Mouse (Mus musculus): ENCODE measurements around the gene Snai1. TPM values are rescaled to one million over a fixed set of nuclear protein-coding genes. Genes with fewer than 3 reads are reported as not detected.

The Snai1 gene
- polyA plus RNA-seq, 1 experiment from 2014 or later: 6.3 TPM

- Histone ChIP-seq H3K4me3 (replicated peaks) (no peak overlapping the region), H3K9ac (replicated peaks) (no peak overlapping the region), H3K4me1 (no peaks in the 10 kb centered on the region), H3K27ac (replicated peaks) (no peak overlapping the region), H3K36me3 (no peaks in the 10 kb centered on the region), H3K27me3 (replicated peaks) (0 out of 2 replicates have a peak, but pooled peaks cover 1% of the 10 kb centered on the region), H3K9me3 (replicated peaks) (no peaks in the 10 kb centered on the region), H3K4me2 (no peak overlapping the region)
- WGBS: 16% methylated on average over 5 of the region's 5 CpGs
- ATAC-seq (ENCODE audit: low FRiP score): no peak
These were observed 8.0 kb upstream of the Snai1 start for GRCm38 (mm10) chr2:167529935-167530513.

DNA sequence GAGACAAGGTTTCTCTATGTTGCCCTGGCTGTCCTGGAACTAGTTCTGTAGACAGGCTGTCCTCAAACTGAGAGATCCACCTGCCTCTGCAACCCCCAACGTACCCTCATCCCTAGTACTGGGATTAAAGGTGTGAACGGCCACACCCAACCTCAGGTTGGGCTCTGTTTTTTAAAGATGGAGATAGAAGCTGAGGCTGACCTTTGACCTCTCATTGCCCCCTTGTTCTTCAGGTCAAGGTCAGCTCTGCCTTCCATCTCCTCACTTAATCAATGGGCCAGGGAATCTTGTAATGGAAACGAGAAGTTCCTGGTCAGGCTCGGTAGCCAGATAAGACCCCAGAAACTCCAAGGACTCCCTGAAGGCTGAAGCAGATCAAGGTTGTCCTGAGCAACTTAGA lies 7.5 kb upstream of the Snai1 start:
- ATAC-seq (ENCODE audit: low FRiP score): no peak
- H3K9ac ChIP-seq (replicated peaks): no peak overlapping the region
- no peak overlapping the region for H3K27ac ChIP-seq (replicated peaks)
- H3K4me2 ChIP-seq: no peak overlapping the region
- H3K4me1 ChIP-seq: no peaks in the 10 kb centered on the region
- 0 out of 2 replicates have a peak, but pooled peaks cover 3% of the 10 kb centered on the region for H3K27me3 ChIP-seq (replicated peaks)
- H3K9me3 ChIP-seq (replicated peaks): no peaks in the 10 kb centered on the region
- no peaks in the 10 kb centered on the region for H3K36me3 ChIP-seq
- 70% methylated on average over 4 of the region's 4 CpGs for WGBS
- H3K4me3 ChIP-seq (replicated peaks): no peak overlapping the region

GRCm38 (mm10) chr2:167532131-167532530 lies 5.9 kb upstream of the Snai1 start:
- Histone ChIP-seq H3K27ac (replicated peaks) (no peak overlapping the region), H3K9me3 (replicated peaks) (no peaks in the 10 kb centered on the region), H3K27me3 (replicated peaks) (peaks cover 18% of the 10 kb centered on the region), H3K4me1 (no peaks in the 10 kb centered on the region), H3K9ac (replicated peaks) (no peak overlapping the region), H3K4me3 (replicated peaks) (no peak overlapping the region), H3K36me3 (no peaks in the 10 kb centered on the region), H3K4me2 (no peak overlapping the region)
- WGBS: 18% methylated on average over 13 of the region's 13 CpGs
- ATAC-seq (ENCODE audit: low FRiP score): no peak

GRCm38 (mm10) chr2:167533880-167534279 lies 4.1 kb upstream of the Snai1 start:
- Histone ChIP-seq H3K4me2 (no peak overlapping the region), H3K4me3 (replicated peaks) (no peak overlapping the region), H3K9ac (replicated peaks) (no peak overlapping the region), H3K4me1 (peaks cover 16% of the 10 kb centered on the region; the same call in 1 of the 2 replicates), H3K36me3 (no peaks in the 10 kb centered on the region), H3K27me3 (replicated peaks) (peaks cover 23% of the 10 kb centered on the region), H3K9me3 (replicated peaks) (no peaks in the 10 kb centered on the region), H3K27ac (replicated peaks) (no peak overlapping the region)
- ATAC-seq (ENCODE audit: low FRiP score): no peak

GRCm38 (mm10) chr2:167536320-167536945 lies 1.6 kb upstream of the Snai1 start:
- H3K9me3 ChIP-seq (replicated peaks): no peaks in the 10 kb centered on the region
- WGBS: 52% methylated on average over 10 of the region's 10 CpGs
- peaks cover 26% of the 10 kb centered on the region for H3K4me1 ChIP-seq
- H3K9ac ChIP-seq (replicated peaks): no peak overlapping the region
- no peak overlapping the region for H3K4me3 ChIP-seq (replicated peaks)
- no peak for ATAC-seq (ENCODE audit: low FRiP score)
- H3K27ac ChIP-seq (replicated peaks): no peak overlapping the region
- no peak overlapping the region for H3K4me2 ChIP-seq
- no peaks in the 10 kb centered on the region for H3K36me3 ChIP-seq
- H3K27me3 ChIP-seq (replicated peaks): peaks cover 40% of the 10 kb centered on the region

DNA sequence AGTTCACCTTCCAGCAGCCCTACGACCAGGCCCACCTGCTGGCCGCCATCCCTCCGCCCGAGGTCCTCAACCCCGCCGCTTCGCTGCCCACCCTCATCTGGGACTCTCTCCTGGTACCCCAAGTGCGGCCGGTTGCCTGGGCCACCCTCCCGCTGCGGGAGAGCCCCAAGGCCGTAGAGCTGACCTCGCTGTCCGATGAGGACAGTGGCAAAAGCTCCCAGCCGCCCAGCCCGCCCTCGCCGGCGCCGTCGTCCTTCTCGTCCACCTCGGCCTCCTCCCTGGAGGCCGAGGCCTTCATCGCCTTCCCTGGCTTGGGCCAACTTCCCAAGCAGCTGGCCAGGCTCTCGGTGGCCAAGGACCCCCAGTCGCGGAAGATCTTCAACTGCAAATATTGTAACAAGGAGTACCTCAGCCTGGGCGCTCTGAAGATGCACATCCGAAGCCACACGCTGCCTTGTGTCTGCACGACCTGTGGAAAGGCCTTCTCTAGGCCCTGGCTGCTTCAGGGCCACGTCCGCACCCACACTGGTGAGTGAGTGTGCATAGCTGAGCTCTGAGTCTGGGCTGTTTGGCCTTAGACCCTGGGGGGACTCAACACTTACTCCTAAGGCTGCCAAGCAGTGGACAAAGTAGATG lies 794 bp downstream of the Snai1 start:
- Histone ChIP-seq H3K9me3 (replicated peaks) (no peaks in the 10 kb centered on the region), H3K4me3 (replicated peaks) (peak overlapping the region; percentile 46), H3K9ac (replicated peaks) (peak overlapping the region; percentile 57), H3K27me3 (replicated peaks) (peaks cover 40% of the 10 kb centered on the region), H3K36me3 (no peaks in the 10 kb centered on the region), H3K27ac (replicated peaks) (no peak overlapping the region), H3K4me2 (peak overlapping the region; percentile 83), H3K4me1 (peaks cover 38% of the 10 kb centered on the region)
- ATAC-seq (ENCODE audit: low FRiP score): 0 out of 2 replicates have a peak, but pooled peaks have one; percentile 18
- 34% methylated on average over 30 of the region's 34 CpGs for WGBS

DNA sequence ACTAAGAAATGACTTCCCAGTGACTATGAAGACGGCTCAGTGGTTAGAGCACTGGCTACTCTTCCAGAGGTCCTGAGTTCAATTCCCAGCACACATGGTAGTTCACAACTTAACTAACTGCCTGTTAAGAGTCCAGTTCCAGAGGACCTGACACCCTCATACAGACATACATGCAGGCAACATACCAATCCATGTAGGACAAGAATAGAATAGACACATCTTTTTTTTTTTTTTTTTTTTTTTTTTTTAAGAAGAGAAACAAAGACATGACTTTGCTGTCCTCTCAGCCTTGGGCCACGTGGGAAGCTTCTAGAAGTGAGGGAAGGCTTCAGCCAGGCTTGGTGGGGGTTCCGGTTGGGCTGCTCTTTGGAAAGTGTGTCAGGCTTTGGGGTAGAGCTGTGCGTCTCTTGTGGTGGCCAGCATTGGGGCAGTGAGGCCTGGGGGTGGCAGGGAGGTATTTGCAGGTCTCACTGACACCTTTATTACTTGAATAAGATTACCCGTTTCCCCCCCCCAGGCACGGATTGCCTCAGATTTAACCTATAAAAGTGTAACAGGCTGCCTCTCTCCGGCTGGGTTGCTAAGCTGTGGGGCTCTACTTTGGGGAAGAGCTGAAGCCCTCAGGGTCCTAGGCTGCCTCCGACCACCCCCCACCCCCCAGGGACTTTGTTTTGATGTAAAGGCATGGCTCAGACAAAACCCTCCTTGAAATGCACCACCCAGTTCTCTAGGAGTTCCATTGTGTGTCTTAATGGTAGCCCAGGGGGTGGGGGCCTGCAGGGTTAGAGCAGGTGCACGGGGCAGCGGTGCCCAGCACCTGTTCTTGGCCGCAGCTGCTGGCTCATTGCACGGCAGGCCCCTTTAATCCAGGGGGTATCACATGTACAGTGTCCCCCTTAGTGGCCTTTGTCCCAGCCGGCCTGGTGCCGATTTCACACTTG lies 1.8 kb downstream of the Snai1 start:
- 18% methylated on average over 14 of the region's 14 CpGs for WGBS
- H3K4me3 ChIP-seq (replicated peaks): peak overlapping the region; percentile 46
- no peak for ATAC-seq (ENCODE audit: low FRiP score)
- H3K27me3 ChIP-seq (replicated peaks): peaks cover 40% of the 10 kb centered on the region
- H3K36me3 ChIP-seq: no peaks in the 10 kb centered on the region
- H3K4me2 ChIP-seq: peak overlapping the region; percentile 83
- no peaks in the 10 kb centered on the region for H3K9me3 ChIP-seq (replicated peaks)
- no peak overlapping the region for H3K9ac ChIP-seq (replicated peaks)
- H3K27ac ChIP-seq (replicated peaks): no peak overlapping the region
- peaks cover 44% of the 10 kb centered on the region for H3K4me1 ChIP-seq

GRCm38 (mm10) chr2:167540477-167541110 lies 2.6 kb downstream of the Snai1 start:
- H3K36me3 ChIP-seq: no peaks in the 10 kb centered on the region
- peak overlapping the region; percentile 83 for H3K4me2 ChIP-seq
- peaks cover 37% of the 10 kb centered on the region for H3K27me3 ChIP-seq (replicated peaks)
- ATAC-seq (ENCODE audit: low FRiP score): no peak
- H3K27ac ChIP-seq (replicated peaks): no peak overlapping the region
- whole genome bisulfite sequencing: 23% methylated on average over 12 of the region's 12 CpGs
- H3K4me1 ChIP-seq: peaks cover 44% of the 10 kb centered on the region
- H3K9ac ChIP-seq (replicated peaks): no peak overlapping the region
- H3K4me3 ChIP-seq (replicated peaks): peak overlapping the region; percentile 46; the same call in 1 of the 2 replicates
- H3K9me3 ChIP-seq (replicated peaks): no peaks in the 10 kb centered on the region

DNA sequence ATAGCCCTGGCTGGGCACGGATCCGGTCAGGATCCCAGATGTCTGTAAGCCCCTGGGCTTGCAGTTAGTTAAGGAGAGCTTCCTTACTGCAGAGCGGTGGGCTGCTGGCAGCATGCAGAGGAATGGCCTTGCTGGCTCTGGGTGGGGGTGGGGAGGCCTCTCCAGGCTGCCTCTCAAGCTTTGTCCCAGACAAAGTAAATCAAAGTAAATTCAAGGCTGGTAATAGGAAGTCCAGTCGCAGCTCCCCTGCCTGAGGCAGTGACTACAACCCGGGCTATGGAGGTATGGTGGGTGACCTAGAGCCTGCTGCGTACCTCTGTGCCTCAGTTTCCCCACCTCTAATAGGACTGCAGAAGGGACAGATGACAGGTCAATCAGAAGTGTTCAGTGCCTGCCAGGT lies 3.3 kb downstream of the Snai1 start:
- Histone ChIP-seq H3K4me3 (replicated peaks) (peak overlapping the region; percentile 46; the same call in 1 of the 2 replicates), H3K9me3 (replicated peaks) (no peaks in the 10 kb centered on the region), H3K9ac (replicated peaks) (no peak overlapping the region), H3K4me1 (peaks cover 44% of the 10 kb centered on the region), H3K27ac (replicated peaks) (no peak overlapping the region), H3K27me3 (replicated peaks) (peaks cover 31% of the 10 kb centered on the region), H3K36me3 (no peaks in the 10 kb centered on the region), H3K4me2 (peak overlapping the region; percentile 83)
- ATAC-seq (ENCODE audit: low FRiP score): no peak
- 16% methylated on average over 6 of the region's 6 CpGs for WGBS

DNA sequence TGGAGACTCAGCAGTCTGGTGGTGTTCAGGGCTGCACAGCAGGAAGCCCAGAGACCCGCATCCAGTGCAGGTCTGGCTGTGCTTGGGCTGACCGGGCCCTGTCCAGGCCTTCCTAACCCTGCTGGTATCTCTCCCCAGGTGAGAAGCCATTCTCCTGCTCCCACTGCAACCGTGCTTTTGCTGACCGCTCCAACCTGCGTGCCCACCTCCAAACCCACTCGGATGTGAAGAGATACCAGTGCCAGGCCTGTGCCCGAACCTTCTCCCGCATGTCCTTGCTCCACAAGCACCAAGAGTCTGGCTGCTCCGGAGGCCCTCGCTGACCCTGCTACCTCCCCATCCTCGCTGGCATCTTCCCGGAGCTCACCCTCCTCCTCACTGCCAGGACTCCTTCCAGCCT lies 3.8 kb downstream of the Snai1 start:
- Histone ChIP-seq H3K27ac (replicated peaks) (no peak overlapping the region), H3K36me3 (no peaks in the 10 kb centered on the region), H3K9ac (replicated peaks) (no peak overlapping the region), H3K9me3 (replicated peaks) (no peaks in the 10 kb centered on the region), H3K27me3 (replicated peaks) (peaks cover 26% of the 10 kb centered on the region), H3K4me3 (replicated peaks) (no peak overlapping the region), H3K4me1 (peaks cover 44% of the 10 kb centered on the region), H3K4me2 (peak overlapping the region; percentile 83)
- 80% methylated on average over 12 of the region's 12 CpGs for WGBS
- no peak for ATAC-seq (ENCODE audit: low FRiP score)

DNA sequence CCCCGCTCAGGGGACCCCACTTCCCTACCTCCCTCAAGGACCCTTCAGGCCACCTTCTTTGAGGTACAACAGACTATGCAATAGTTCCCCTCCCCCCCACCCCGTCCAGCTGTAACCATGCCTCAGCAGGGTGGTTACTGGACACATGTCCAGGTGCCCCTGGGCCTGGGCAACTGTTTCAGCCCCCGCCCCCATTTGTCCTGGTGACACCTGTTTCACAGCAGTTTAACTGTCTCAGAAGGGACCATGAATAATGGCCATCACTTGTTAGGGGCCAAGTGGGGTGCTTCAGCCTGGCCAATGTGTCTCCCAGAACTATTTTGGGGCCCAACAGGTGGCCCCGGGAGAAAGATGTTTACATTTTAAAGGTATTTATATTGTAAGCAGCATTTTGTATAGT lies 4.4 kb downstream of the Snai1 start:
- Histone ChIP-seq H3K4me1 (peaks cover 43% of the 10 kb centered on the region), H3K4me2 (no peak overlapping the region), H3K27me3 (replicated peaks) (peaks cover 22% of the 10 kb centered on the region), H3K36me3 (no peaks in the 10 kb centered on the region), H3K4me3 (replicated peaks) (no peak overlapping the region), H3K27ac (replicated peaks) (no peak overlapping the region), H3K9me3 (replicated peaks) (no peaks in the 10 kb centered on the region), H3K9ac (replicated peaks) (no peak overlapping the region)
- no peak for ATAC-seq (ENCODE audit: low FRiP score)
- 81% methylated on average over 4 of the region's 4 CpGs for WGBS

All from neural tube, embryonic 15.5 days (tissue).